ENCODE assay signal across 29 mouse cellular contexts in genomic region chr16:35717761-35718160, GRCm38 (mm10).
"Had no signal": no experiment of that assay in that cellular context is flagged by ENCODE, and none has a peak within 500 bp of the region (broad histone marks: within the 10 kb centered on the region; RNA-seq: fewer than 3 reads in every experiment).

No protein-coding gene starts in this region.

- ATAC-seq: hindbrain, embryonic 16.5 days; hindbrain, postnatal 0 days; inflammation-experienced regulatory T-cells, adult 6 months; intestine, embryonic 15.5 days; intestine, embryonic 16.5 days; intestine, postnatal 0 days had no signal

- H3K27me3 ChIP-seq: heart, embryonic 12.5 days; heart, embryonic 13.5 days; heart, embryonic 15.5 days; hindbrain, embryonic 12.5 days; hindbrain, embryonic 13.5 days; hindbrain, embryonic 15.5 days; intestine, embryonic 15.5 days; kidney, embryonic 15.5 days had no signal

- DNase-seq: heart, postnatal 10 days; heart, postnatal 14 days; heart, postnatal 36 days; heart, postnatal 4 days; kidney, adult 11 months; kidney, adult 18-20 months; kidney, adult 2 months; kidney, adult 8-10 months; kidney, adult 9 months; kidney, postnatal 10 days; kidney, postnatal 14 days; kidney, postnatal 25 days; kidney, postnatal 36 days; kidney, postnatal 4 days; layer of hippocampus, adult 9-11 months; layer of hippocampus, postnatal 36 days had no signal
